Mouse (Mus musculus): ENCODE data around the gene Slc48a1.

The Slc48a1 gene

DNA sequence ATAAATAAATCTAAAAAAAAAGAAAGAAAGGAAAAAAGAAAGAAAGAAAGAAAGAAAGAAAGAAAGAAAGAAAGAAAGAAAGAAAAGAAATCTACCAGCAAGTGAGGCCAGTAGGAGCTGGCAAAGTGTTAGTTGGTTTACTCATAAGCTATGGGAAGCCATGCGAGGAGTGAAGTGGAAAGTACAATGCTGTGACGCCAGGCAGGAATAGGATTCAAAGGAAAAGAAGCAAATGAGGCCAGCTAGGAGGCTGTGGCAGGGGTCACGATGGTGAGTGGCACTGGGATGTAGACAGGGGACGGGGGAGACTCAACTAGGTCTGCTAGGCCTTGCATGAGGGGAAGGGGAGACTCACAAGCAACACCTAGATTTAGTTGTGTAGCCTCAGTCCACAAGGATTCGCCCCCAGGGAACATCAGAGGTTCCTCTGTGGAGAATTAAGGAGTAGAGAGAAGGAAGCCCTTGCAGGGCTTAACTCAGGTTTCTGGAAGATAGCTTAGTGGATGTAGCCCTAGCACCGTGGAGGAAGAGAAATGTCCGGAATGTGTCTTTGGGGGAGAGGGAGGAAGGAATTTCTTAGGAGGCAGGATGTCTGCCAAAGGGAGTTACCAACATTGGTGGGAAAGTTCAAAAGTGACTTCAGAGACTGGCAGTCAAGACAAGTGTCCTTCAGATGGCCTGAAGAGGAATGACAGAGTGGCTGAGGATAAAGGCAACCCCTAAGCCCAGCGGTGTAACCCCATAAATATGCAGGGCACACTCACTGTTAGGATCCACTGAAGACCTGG, at the start of gene Slc48a1:
TSS of gene Slc48a1 (plus strand) at position 210 of the 788 bp plus-strand sequence.
- TF ChIP-seq GATA4 (IDR thresholded peaks at IDR 0.05; ENCODE audit: insufficient replicate concordance, low read length), result no peak

- TF ChIP-seq GATA4 (IDR thresholded peaks at IDR 0.05; ENCODE audit: insufficient replicate concordance, low read length), result no peak
These were observed 49.5 kb upstream of the Slc48a1 start for GRCm38 (mm10) chr15:97728804-97729203.

DNA sequence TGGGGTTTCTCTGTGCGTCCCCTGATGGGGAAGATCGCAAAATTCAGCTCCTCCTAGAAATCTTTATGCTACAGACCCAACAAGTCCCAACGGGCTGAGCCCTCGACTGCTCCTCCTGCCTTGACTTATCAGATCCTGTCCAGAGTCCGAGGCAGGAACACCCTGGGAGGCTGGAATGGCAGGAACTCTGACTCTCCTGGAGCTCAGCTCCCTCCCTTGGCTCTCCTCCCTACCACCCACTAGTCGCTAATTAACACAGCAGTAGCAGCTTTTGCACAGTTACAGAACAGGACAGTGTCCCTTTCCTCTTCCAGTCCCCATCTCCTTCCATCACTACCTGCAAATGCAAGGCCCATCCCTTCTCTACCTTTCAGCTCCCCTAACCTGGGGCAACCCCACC, 48.0 kb upstream of the Slc48a1 start:
- no peak for TF ChIP-seq GATA4 (IDR thresholded peaks at IDR 0.05; ENCODE audit: insufficient replicate concordance, low read length)

- TF ChIP-seq GATA4 (IDR thresholded peaks at IDR 0.05; ENCODE audit: insufficient replicate concordance, low read length), result no peak
These were observed 47.2 kb upstream of the Slc48a1 start, which contains the start of gene Endou for GRCm38 (mm10) chr15:97731111-97731510. Gene Endou, minus strand, starts transcription at chr15:97731339.

DNA sequence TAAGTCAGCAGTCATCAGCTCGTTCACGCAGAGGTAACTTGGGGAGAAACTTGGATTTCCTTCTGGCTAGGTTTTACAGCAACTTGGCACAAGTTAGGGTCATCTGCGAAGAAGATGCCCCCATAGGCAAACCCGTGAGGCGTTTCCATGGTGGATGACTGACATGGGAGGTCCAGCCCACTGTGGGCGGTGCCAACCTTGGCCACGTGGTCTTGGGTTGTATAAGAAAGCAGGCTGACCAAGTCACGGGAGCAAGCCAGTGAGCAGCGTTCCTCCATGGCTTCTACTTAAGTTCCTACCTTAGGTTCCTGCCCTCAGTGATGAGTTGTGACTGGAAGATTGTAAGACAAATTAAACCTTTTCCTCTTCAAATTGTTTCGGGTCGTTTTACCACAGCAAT, 46.3 kb upstream of the Slc48a1 start:
- TF ChIP-seq GATA4 (IDR thresholded peaks at IDR 0.05; ENCODE audit: insufficient replicate concordance, low read length), result no peak

DNA sequence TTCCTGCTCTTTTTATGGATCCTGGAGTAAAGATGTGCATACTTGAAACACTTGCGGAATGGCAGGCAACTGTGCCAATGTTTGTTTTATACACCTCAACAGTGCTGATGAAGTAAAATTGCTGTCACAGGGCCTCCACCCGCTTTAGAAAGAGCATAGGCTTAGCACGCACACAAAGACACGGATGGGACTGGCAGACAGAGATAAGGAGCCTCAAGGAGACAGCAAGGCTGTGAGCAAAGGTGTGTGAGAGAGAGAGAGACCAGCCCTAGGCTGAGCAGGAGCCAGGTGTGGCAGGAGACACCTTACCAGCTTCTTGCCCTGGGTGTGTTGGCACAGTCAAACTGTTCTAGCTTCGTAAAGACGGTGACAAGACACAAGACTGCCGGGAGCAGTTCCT, 39.4 kb upstream of the Slc48a1 start:
- TF ChIP-seq GATA4 (IDR thresholded peaks at IDR 0.05; ENCODE audit: insufficient replicate concordance, low read length), result no peak

GRCm38 (mm10) chr15:97740283-97740732, 38.0 kb upstream of the Slc48a1 start:
- no peak for TF ChIP-seq GATA4 (IDR thresholded peaks at IDR 0.05; ENCODE audit: insufficient replicate concordance, low read length)

GRCm38 (mm10) chr15:97741662-97742061, 36.7 kb upstream of the Slc48a1 start:
- TF ChIP-seq GATA4 (IDR thresholded peaks at IDR 0.05; ENCODE audit: insufficient replicate concordance, low read length), result no peak

- no peak for TF ChIP-seq GATA4 (IDR thresholded peaks at IDR 0.05; ENCODE audit: insufficient replicate concordance, low read length)
These were observed 36.2 kb upstream of the Slc48a1 start for GRCm38 (mm10) chr15:97742074-97742473.

GRCm38 (mm10) chr15:97742600-97742999, 35.7 kb upstream of the Slc48a1 start:
- no peak for TF ChIP-seq GATA4 (IDR thresholded peaks at IDR 0.05; ENCODE audit: insufficient replicate concordance, low read length)

- no peak for TF ChIP-seq GATA4 (IDR thresholded peaks at IDR 0.05; ENCODE audit: insufficient replicate concordance, low read length)
These were observed 35.1 kb upstream of the Slc48a1 start for GRCm38 (mm10) chr15:97743210-97743609.

DNA sequence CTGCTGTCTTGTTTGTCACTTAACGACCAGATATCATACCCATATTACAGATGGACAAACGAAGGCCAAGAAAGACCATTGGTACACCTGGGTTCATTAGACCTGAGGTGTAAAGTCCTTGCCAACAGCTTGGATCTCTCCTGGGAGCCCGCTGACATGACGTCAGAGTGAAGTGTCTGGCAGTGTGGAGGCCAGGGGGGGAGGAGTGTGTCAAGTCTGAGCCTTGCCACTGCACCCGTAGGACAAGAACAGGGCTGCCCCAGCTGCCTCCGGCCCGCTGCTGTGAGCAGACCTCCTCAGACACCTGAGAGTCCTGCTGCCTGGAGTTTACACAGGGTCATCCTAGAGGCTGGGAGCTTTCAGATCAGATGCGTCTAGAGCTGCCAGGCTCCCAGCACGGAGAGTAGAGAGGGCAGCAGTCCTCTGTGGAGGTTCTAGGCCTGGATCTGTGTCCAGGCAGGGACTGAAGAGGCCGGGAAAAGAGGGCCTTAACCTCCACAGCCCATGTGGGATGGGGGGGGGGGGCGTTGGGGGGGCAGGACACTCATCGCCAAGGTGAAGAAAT, 34.3 kb upstream of the Slc48a1 start:
- TF ChIP-seq GATA4 (IDR thresholded peaks at IDR 0.05; ENCODE audit: insufficient replicate concordance, low read length), result no peak

DNA sequence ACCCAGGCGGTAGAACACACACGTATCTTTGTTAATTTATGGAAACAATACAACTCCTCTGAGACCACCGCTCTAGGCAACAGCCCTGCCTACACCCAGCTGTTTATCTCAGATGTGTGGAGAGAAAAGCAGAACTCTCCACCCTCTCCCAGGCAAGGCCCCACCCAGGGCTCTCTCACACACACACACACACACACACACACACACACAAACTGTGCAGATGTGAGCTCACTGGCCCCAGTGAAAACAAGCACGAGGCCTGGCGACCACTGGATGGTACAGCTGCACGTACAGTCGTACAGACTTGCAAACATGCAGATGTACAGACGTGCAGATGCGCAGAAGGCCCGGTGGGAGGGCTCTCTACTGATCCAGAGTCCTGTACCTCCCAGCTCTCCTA, 33.4 kb upstream of the Slc48a1 start:
- TF ChIP-seq GATA4 (IDR thresholded peaks at IDR 0.05; ENCODE audit: insufficient replicate concordance, low read length), result no peak

GRCm38 (mm10) chr15:97745331-97745730, 33.0 kb upstream of the Slc48a1 start:
- TF ChIP-seq GATA4 (IDR thresholded peaks at IDR 0.05; ENCODE audit: insufficient replicate concordance, low read length), result no peak

DNA sequence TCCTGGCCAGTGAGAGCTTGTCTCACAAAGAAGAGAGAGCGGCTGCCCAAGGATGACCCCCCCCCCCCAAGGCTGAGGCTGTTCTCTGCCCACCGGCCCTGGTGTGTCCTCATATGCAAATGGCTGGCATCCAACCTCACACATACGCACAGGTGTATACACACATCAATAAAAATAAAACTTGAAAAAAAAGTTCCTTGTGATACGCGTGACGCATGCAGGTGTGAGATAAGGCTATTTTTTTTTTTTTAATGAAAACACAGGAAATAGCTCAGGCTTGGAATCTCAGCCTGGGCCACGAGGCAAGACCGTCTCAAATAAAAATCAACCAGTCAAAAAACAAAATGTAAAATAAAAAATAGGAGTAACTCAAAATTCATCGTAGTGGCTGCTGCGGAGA, 32.0 kb upstream of the Slc48a1 start:
- TF ChIP-seq GATA4 (IDR thresholded peaks at IDR 0.05; ENCODE audit: insufficient replicate concordance, low read length), result no peak

DNA sequence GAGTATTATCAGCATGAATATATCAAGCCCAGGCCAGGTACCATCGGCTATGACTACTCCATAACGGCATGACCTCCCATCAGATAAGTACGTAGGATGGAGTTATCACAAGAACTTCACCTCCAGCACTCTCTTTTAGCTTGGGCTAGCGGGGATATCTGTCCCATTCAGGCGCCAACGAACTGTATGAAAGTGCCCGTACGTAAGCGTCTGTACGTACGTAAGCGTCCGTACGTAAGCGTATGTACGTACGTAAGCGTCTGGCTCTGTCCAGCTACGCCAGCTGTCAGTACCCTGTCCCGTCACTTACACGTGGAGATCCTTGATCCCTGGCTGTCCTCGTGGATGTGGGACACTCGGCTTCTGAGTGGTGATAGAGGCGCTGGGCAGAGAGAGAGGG, 31.6 kb upstream of the Slc48a1 start:
- no peak for TF ChIP-seq GATA4 (IDR thresholded peaks at IDR 0.05; ENCODE audit: insufficient replicate concordance, low read length)
